Mouse (Mus musculus) frontal cortex, postnatal 10 days (tissue): ENCODE results near the gene Cmtm2b.
"Not testable (repeated sequence)": the region's sequence is repeated elsewhere in the genome, so short reads cannot be mapped to it uniquely, and the experiment has no call there.

Experiments used
- DNase-seq, 2 experiments: peaks; one replicate each; pipeline ENCODE4 v3.0.0; 2022; ENCODE audit warnings: low spot score in 2 of 2, mixed read lengths in 1 of 2

The Cmtm2b gene

GRCm38 (mm10) chr8:104321930-104322329 lies at the start of gene Cmtm2b:
Gene Cmtm2b, plus strand, starts transcription at chr8:104322230.
- DNase-seq: not testable (repeated sequence)

GRCm38 (mm10) chr8:104293081-104293480 lies 28.9 kb upstream of the Cmtm2b start, which contains the start of gene Cmtm2a:
Gene Cmtm2a, minus strand, starts transcription at chr8:104293181.
- not testable (repeated sequence) for DNase-seq

- no peak for DNase-seq
These were observed 27.6 kb upstream of the Cmtm2b start for GRCm38 (mm10) chr8:104294396-104294795.

- DNase-seq: not testable (repeated sequence)
These were observed 20.5 kb upstream of the Cmtm2b start for GRCm38 (mm10) chr8:104301577-104301976.

- DNase-seq: not testable (repeated sequence)
These were observed 19.5 kb upstream of the Cmtm2b start for GRCm38 (mm10) chr8:104302536-104302935.

- no peak for DNase-seq
These were observed 17.1 kb upstream of the Cmtm2b start for GRCm38 (mm10) chr8:104304962-104305361.

- DNase-seq: not testable (repeated sequence)
These were observed 13.7 kb upstream of the Cmtm2b start for GRCm38 (mm10) chr8:104308341-104308740.

- peak in 1 of 2 experiments; percentile 11 for DNase-seq
These were observed 12.4 kb upstream of the Cmtm2b start, which contains the start of the genes Gm45711 and Cmtm1 for GRCm38 (mm10) chr8:104309441-104310155. Gene Gm45711, minus strand, starts transcription at chr8:104310081. Gene Cmtm1, minus strand, starts transcription at chr8:104310145.

- not testable (repeated sequence) for DNase-seq
These were observed 10.0 kb upstream of the Cmtm2b start for GRCm38 (mm10) chr8:104312023-104312422.

GRCm38 (mm10) chr8:104313311-104313710 lies 8.7 kb upstream of the Cmtm2b start:
- DNase-seq: peak in 1 of 2 experiments; percentile 13

GRCm38 (mm10) chr8:104321267-104321666 lies 763 bp upstream of the Cmtm2b start, which contains the start of gene Gm11020:
Gene Gm11020, plus strand, starts transcription at chr8:104321567.
- DNase-seq: not testable (repeated sequence)

- DNase-seq: no peak
These were observed 10.9 kb downstream of the Cmtm2b start for GRCm38 (mm10) chr8:104332665-104333631.

- no peak for DNase-seq
These were observed 11.8 kb downstream of the Cmtm2b start for GRCm38 (mm10) chr8:104333786-104334185.

- DNase-seq: no peak
These were observed 12.2 kb downstream of the Cmtm2b start for GRCm38 (mm10) chr8:104334196-104334595.

- no peak for DNase-seq
These were observed 14.8 kb downstream of the Cmtm2b start for GRCm38 (mm10) chr8:104336806-104337205.

GRCm38 (mm10) chr8:104337890-104338289 lies 15.9 kb downstream of the Cmtm2b start:
- DNase-seq: no peak

GRCm38 (mm10) chr8:104339229-104339982 lies 17.4 kb downstream of the Cmtm2b start, which contains the start of gene Cmtm3:
Gene Cmtm3, plus strand, starts transcription at chr8:104339410.
- peak in 1 of 2 experiments; percentile 40 for DNase-seq

GRCm38 (mm10) chr8:104339983-104340232 lies 17.9 kb downstream of the Cmtm2b start:
- no peak for DNase-seq

GRCm38 (mm10) chr8:104340233-104341105 lies 18.4 kb downstream of the Cmtm2b start:
- peak; percentile 60 to 78 for DNase-seq

- DNase-seq: peak; percentile 46 to 52
These were observed 19.1 kb downstream of the Cmtm2b start for GRCm38 (mm10) chr8:104341106-104341561.
